Mouse (Mus musculus): ENCODE measurements at regions not wholly inside any gene's neighbourhood (a gene's known extent, or its start where the extent isn't known, plus 50 kb on each side); places are given as distances from the start of the nearest gene placed in this dataset.

DNA sequence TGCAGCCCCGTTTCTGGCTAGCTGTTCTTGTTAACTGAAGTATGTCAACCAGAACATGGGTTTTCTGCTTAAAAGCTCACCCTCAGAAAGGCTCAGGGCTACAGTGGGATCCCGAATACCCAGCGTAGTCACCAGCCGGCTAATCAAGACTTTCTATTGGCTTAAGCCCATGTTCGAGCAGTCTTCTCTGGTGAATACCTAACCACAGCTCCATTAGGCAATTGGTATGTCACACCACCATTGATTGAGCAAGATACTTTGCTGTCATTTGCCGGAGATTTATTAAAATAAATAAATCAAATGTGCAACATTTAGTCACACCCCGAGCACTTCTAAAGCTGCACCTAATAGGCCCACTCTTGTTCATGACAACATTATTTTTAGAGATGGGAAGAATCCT lies 162.5 kb downstream of the Cog6 start:
- Histone ChIP-seq H3K4me2 (replicated peaks; ENCODE audit: low read depth, low read length) (no peak overlapping the region), H3K4me1 (ENCODE audit: control insufficient read depth, insufficient read depth, low read length) (no peaks in the 10 kb centered on the region), H3K9me3 (ENCODE audit: control insufficient read depth, low read length) (no peaks in the 10 kb centered on the region), H3K27ac (ENCODE audit: low read depth, low read length) (no peak overlapping the region), H3K9ac (ENCODE audit: low read depth, low read length) (no peak overlapping the region), H3K36me3 (ENCODE audit: control insufficient read depth, insufficient read depth, low read length) (no peaks in the 10 kb centered on the region), H3K27me3 (ENCODE audit: control insufficient read depth, insufficient read depth, low read length) (no peaks in the 10 kb centered on the region), H3K4me3 (ENCODE audit: low read length) (no peak overlapping the region)
- no peak for ATAC-seq (ENCODE audit: low FRiP score, low TSS enrichment)
- WGBS = 88% methylated on average over 7 of the region's 7 CpGs

DNA sequence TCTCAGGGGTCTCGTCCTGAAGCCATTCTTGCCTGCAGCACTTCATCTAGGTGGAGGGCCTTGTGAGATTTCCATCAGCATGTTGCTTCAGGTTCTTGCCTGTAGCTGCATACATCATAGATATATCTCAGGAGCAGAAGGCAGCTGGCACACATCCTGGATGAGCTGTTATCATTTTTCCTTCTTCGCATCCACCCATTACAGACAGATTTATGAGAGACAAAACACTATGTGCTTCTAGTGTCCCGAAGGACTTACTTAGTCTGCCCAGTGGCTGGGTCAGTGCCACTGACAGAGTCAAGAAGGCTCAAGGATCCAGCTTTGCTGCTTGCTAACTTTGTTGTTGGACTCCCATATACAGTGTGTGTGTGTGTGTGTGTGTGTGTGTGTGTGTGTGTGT lies 163.9 kb downstream of the Cog6 start:
- Histone ChIP-seq H3K4me3 (ENCODE audit: low read length) (no peak overlapping the region), H3K9me3 (ENCODE audit: control insufficient read depth, low read length) (no peaks in the 10 kb centered on the region), H3K4me2 (replicated peaks; ENCODE audit: low read depth, low read length) (no peak overlapping the region), H3K27me3 (ENCODE audit: control insufficient read depth, insufficient read depth, low read length) (no peaks in the 10 kb centered on the region), H3K4me1 (ENCODE audit: control insufficient read depth, insufficient read depth, low read length) (no peaks in the 10 kb centered on the region), H3K36me3 (ENCODE audit: control insufficient read depth, insufficient read depth, low read length) (no peaks in the 10 kb centered on the region), H3K27ac (ENCODE audit: low read depth, low read length) (no peak overlapping the region), H3K9ac (ENCODE audit: low read depth, low read length) (no peak overlapping the region)
- ATAC-seq (ENCODE audit: low FRiP score, low TSS enrichment) = no peak
- 49% methylated on average over 3 of the region's 3 CpGs for WGBS

DNA sequence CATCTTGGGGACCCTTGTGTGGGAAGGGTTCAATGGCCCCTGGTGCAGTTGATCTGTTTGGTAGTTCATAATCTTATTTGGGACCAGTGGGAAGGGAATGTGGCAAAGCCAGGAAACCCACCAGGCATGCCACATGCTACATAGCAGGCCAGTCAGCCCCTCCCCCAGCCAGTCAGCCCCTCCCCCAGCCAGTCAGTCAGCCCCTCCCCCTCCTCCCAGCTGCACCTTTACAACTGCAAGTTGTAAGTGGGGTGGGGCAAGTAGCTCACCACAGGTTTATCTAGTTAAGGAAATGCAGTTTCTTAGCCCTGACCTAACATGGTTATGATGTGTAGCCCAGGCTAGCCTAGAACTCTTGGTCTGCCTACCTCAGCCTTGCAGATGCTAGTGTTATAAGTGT lies 171.9 kb downstream of the Cog6 start:
- Histone ChIP-seq H3K4me3 (ENCODE audit: low read length) (no peak overlapping the region), H3K4me1 (ENCODE audit: control insufficient read depth, insufficient read depth, low read length) (no peaks in the 10 kb centered on the region), H3K27me3 (ENCODE audit: control insufficient read depth, insufficient read depth, low read length) (no peaks in the 10 kb centered on the region), H3K27ac (ENCODE audit: low read depth, low read length) (no peak overlapping the region), H3K9me3 (ENCODE audit: control insufficient read depth, low read length) (no peaks in the 10 kb centered on the region), H3K9ac (ENCODE audit: low read depth, low read length) (no peak overlapping the region), H3K4me2 (replicated peaks; ENCODE audit: low read depth, low read length) (no peak overlapping the region), H3K36me3 (ENCODE audit: control insufficient read depth, insufficient read depth, low read length) (no peaks in the 10 kb centered on the region)
- ATAC-seq (ENCODE audit: low FRiP score, low TSS enrichment) = no peak

DNA sequence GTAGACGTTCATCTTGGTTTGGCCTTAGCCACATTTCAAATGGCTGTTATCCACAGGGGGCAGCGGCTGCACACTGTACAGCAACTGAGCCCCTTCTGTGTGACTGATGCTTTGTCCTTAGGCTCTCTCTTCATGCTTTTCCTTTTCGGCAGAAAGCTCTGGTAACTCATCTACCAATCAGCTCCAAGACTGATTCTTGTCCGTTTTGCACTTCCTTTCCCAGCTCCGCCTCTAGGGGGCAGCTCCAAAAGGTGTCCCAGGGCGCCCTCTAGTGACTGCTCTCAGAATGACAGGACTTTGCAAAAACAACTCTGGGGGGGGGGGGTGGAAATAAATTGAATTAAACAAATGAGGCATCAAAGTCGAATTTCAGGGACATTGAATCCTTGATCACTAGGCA lies 173.0 kb downstream of the Cog6 start:
- no peak overlapping the region for H3K9ac ChIP-seq (ENCODE audit: low read depth, low read length)
- 44% methylated on average over 7 of the region's 7 CpGs for WGBS
- H3K4me2 ChIP-seq (replicated peaks; ENCODE audit: low read depth, low read length) = no peak overlapping the region
- H3K27ac ChIP-seq (ENCODE audit: low read depth, low read length) = no peak overlapping the region
- H3K9me3 ChIP-seq (ENCODE audit: control insufficient read depth, low read length) = no peaks in the 10 kb centered on the region
- no peaks in the 10 kb centered on the region for H3K4me1 ChIP-seq (ENCODE audit: control insufficient read depth, insufficient read depth, low read length)
- H3K4me3 ChIP-seq (ENCODE audit: low read length) = no peak overlapping the region
- no peaks in the 10 kb centered on the region for H3K36me3 ChIP-seq (ENCODE audit: control insufficient read depth, insufficient read depth, low read length)
- ATAC-seq (ENCODE audit: low FRiP score, low TSS enrichment) = no peak
- H3K27me3 ChIP-seq (ENCODE audit: control insufficient read depth, insufficient read depth, low read length) = no peaks in the 10 kb centered on the region

DNA sequence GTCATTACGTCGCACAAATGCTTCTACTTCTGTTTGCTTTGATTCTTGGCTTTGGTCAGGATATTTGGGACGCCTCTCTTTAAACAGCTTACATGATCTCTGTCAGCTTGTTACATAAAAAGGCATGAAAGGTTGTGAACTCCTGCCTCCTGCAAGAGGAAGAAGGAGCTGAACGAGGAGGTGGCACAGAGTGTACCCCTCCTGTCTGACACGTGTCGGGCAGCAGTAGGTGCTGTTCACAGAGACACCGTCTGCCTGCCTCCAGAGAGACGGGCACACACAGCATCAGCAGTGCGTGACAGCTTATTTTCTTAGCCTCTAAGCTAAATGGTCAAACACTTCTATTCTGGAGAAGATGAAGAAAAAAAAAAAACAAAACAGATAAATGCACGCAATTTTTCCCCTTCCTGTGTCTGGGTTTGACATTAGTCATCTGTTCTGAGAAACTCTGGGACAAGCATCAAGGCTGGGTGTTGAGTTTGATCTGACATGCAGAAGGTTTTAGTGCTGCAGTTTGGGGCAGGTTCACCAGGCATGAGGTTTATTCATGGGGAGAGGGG lies 174.1 kb downstream of the Cog6 start:
- H3K9me3 ChIP-seq (ENCODE audit: control insufficient read depth, low read length) = no peaks in the 10 kb centered on the region
- H3K9ac ChIP-seq (ENCODE audit: low read depth, low read length) = no peak overlapping the region
- H3K27me3 ChIP-seq (ENCODE audit: control insufficient read depth, insufficient read depth, low read length) = no peaks in the 10 kb centered on the region
- H3K4me2 ChIP-seq (replicated peaks; ENCODE audit: low read depth, low read length) = no peak overlapping the region
- 66% methylated on average over 10 of the region's 10 CpGs for WGBS
- H3K4me1 ChIP-seq (ENCODE audit: control insufficient read depth, insufficient read depth, low read length) = no peaks in the 10 kb centered on the region
- H3K36me3 ChIP-seq (ENCODE audit: control insufficient read depth, insufficient read depth, low read length) = no peaks in the 10 kb centered on the region
- no peak overlapping the region for H3K4me3 ChIP-seq (ENCODE audit: low read length)
- H3K27ac ChIP-seq (ENCODE audit: low read depth, low read length) = no peak overlapping the region
- no peak for ATAC-seq (ENCODE audit: low FRiP score, low TSS enrichment)

DNA sequence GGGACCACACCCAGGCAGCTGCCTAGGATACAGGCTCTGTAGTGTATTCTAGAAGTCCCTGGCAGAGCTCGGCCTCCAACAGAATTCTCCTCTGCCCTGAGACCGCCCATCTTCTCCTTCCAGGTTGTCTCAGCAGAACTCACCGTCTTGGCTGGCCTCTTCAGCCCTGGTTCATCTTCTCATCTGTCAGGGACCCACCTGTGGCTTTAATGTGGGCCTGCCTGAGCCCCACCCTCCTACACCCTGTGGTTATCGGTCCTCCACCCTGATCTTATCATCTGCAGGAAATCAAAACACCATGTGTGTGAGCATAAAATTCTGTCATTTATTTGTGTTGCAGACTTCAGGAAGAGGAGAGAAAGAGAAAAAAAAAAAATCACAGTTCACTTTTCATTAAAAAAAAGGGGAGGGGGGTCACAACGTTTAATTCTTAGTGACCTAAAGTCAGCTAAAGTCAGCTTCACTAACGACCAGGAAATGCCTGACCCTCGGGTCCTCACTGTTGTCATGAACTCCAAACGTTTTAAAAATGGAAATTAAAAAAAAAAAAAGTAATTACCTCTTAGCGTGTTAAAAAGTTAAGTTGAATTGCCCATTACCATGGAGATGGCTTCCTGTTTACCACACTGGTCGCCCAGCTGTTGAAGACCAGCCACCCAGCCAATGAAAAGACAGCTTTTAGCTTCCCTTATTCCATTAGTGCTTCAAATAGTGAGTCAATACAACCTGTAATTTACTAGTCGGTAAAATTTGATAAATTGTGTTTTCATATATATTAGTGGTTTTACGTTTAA lies 176.7 kb downstream of the Cog6 start:
- Histone ChIP-seq H3K9me3 (ENCODE audit: control insufficient read depth, low read length) (no peaks in the 10 kb centered on the region), H3K4me1 (ENCODE audit: control insufficient read depth, insufficient read depth, low read length) (peaks cover 3% of the 10 kb centered on the region; the same call in 1 of the 2 replicates), H3K36me3 (ENCODE audit: control insufficient read depth, insufficient read depth, low read length) (no peaks in the 10 kb centered on the region), H3K27ac (ENCODE audit: low read depth, low read length) (no peak overlapping the region), H3K9ac (ENCODE audit: low read depth, low read length) (no peak overlapping the region), H3K4me2 (replicated peaks; ENCODE audit: low read depth, low read length) (no peak overlapping the region), H3K4me3 (ENCODE audit: low read length) (no peak overlapping the region), H3K27me3 (ENCODE audit: control insufficient read depth, insufficient read depth, low read length) (no peaks in the 10 kb centered on the region)
- ATAC-seq (ENCODE audit: low FRiP score, low TSS enrichment) = no peak
- WGBS = 44% methylated on average over 12 of the region's 12 CpGs

DNA sequence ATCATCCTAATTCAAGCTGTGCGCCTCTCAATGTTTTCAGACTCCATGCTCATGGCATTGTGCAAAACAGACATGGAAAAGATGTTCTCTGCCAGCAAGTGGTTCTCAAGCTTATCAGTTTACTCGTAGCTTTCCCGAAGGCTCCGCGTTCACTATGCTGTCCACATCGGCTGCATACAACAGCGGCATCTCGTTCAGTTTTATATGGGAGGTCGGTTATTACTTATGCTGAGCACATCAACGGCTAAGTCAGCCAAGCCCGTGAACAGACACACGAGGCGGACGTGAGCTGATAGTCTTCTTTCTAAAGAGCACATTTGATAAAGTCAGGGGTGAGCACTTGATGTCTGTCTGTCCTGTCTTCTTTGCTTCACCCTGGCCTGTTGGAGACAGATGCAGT lies 179.0 kb downstream of the Cog6 start:
- H3K27ac ChIP-seq (ENCODE audit: low read depth, low read length) = no peak overlapping the region
- no peaks in the 10 kb centered on the region for H3K36me3 ChIP-seq (ENCODE audit: control insufficient read depth, insufficient read depth, low read length)
- no peaks in the 10 kb centered on the region for H3K27me3 ChIP-seq (ENCODE audit: control insufficient read depth, insufficient read depth, low read length)
- no peak for ATAC-seq (ENCODE audit: low FRiP score, low TSS enrichment)
- peaks cover 3% of the 10 kb centered on the region; the same call in 1 of the 2 replicates for H3K4me1 ChIP-seq (ENCODE audit: control insufficient read depth, insufficient read depth, low read length)
- no peak overlapping the region for H3K9ac ChIP-seq (ENCODE audit: low read depth, low read length)
- no peak overlapping the region for H3K4me2 ChIP-seq (replicated peaks; ENCODE audit: low read depth, low read length)
- WGBS = 82% methylated on average over 14 of the region's 14 CpGs
- no peaks in the 10 kb centered on the region for H3K9me3 ChIP-seq (ENCODE audit: control insufficient read depth, low read length)
- H3K4me3 ChIP-seq (ENCODE audit: low read length) = no peak overlapping the region

DNA sequence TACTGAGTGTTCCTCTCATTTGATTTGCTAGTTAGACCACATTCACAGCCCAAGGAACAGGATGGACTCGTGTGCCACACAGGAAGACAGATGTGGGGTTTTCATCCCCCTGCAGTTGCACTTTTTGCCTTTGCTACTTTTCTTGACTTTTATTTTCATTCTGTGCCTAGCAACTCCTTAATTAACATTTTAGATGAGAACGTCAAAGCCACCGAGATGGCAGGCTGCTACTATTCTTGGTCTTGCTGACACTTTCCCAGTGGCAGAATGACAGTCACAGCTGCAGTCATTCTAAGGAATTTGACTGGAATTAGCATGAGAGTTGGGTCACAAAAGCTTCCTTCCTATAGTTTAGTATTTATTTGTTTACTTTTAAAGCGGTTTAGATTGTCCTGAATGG lies 179.5 kb downstream of the Cog6 start:
- Histone ChIP-seq H3K27ac (ENCODE audit: low read depth, low read length) (no peak overlapping the region), H3K36me3 (ENCODE audit: control insufficient read depth, insufficient read depth, low read length) (no peaks in the 10 kb centered on the region), H3K4me3 (ENCODE audit: low read length) (no peak overlapping the region), H3K9me3 (ENCODE audit: control insufficient read depth, low read length) (no peaks in the 10 kb centered on the region), H3K4me1 (ENCODE audit: control insufficient read depth, insufficient read depth, low read length) (peaks cover 3% of the 10 kb centered on the region; the same call in 1 of the 2 replicates), H3K27me3 (ENCODE audit: control insufficient read depth, insufficient read depth, low read length) (no peaks in the 10 kb centered on the region), H3K4me2 (replicated peaks; ENCODE audit: low read depth, low read length) (no peak overlapping the region), H3K9ac (ENCODE audit: low read depth, low read length) (no peak overlapping the region)
- 44% methylated on average over 4 of the region's 4 CpGs for WGBS
- no peak for ATAC-seq (ENCODE audit: low FRiP score, low TSS enrichment)

DNA sequence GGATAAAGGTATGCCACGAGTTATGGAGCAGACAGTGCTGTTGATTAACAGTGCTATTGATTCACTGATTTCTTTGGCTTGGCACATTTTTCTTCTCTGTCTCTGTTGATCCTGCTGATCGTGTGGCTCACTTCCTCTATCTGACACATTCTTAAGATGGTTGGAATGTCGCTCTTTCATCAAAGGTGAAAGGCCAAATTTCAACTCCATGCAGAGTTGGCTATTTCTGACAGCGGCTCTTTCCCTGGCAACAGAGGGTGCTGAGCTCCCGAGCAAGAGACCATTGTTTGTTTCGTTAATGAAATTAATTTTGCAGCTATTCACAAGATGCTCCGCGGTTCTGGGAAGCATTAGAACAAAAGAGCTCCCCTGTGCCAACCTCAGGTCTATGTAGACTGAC lies 180.3 kb downstream of the Cog6 start:
- WGBS = 62% methylated on average over 8 of the region's 8 CpGs

More for the DNA sequence above, 180.3 kb downstream of the Cog6 start:
- no peak for ATAC-seq (ENCODE audit: low FRiP score, low TSS enrichment)
- Histone ChIP-seq H3K4me2 (replicated peaks; ENCODE audit: low read depth, low read length) (no peak overlapping the region), H3K27me3 (ENCODE audit: control insufficient read depth, insufficient read depth, low read length) (no peaks in the 10 kb centered on the region), H3K9me3 (ENCODE audit: control insufficient read depth, low read length) (no peaks in the 10 kb centered on the region), H3K4me1 (ENCODE audit: control insufficient read depth, insufficient read depth, low read length) (peaks cover 3% of the 10 kb centered on the region; the same call in 1 of the 2 replicates), H3K9ac (ENCODE audit: low read depth, low read length) (no peak overlapping the region), H3K4me3 (ENCODE audit: low read length) (no peak overlapping the region), H3K36me3 (ENCODE audit: control insufficient read depth, insufficient read depth, low read length) (no peaks in the 10 kb centered on the region), H3K27ac (ENCODE audit: low read depth, low read length) (no peak overlapping the region)
